Mouse (Mus musculus) small intestine, adult 2 months (tissue): ENCODE measurements at regions not wholly inside any gene's neighbourhood (a gene's known extent, or its start where the extent isn't known, plus 50 kb on each side); places are given as distances from the start of the nearest gene placed in this dataset.

Experiments used
- CTCF ChIP-seq: fragments of 200-500 bp; IDR thresholded peaks from 2 replicates; pipeline ENCODE4 v1.5.1; 2012; ENCODE audit warnings: low read depth, mild to moderate bottlenecking, control low read depth, inconsistent platforms, low read length, moderate library complexity, mixed read lengths; ENCODE audit not compliant: insufficient replicate concordance, insufficient read length; ENCODE audit errors: extremely low read depth
- POLR2A ChIP-seq: fragments of 200-500 bp; IDR thresholded peaks from 2 replicates; pipeline ENCODE4 v1.6.1; 2012; ENCODE audit warnings: low read depth, mild to moderate bottlenecking, control low read depth, inconsistent platforms, low read length, moderate library complexity

- no peak for TF ChIP-seq POLR2A
- no peak for TF ChIP-seq CTCF
These were observed 64.9 kb upstream of the Bod1 start for GRCm38 (mm10) chr11:31736556-31737089.
